Mouse (Mus musculus): ENCODE results near the gene Sync. TPM values are rescaled to one million over a fixed set of nuclear protein-coding genes. Genes with fewer than 3 reads are reported as not detected.

The Sync gene
- polyA plus RNA-seq, 1 experiment = 0.69 TPM

DNA sequence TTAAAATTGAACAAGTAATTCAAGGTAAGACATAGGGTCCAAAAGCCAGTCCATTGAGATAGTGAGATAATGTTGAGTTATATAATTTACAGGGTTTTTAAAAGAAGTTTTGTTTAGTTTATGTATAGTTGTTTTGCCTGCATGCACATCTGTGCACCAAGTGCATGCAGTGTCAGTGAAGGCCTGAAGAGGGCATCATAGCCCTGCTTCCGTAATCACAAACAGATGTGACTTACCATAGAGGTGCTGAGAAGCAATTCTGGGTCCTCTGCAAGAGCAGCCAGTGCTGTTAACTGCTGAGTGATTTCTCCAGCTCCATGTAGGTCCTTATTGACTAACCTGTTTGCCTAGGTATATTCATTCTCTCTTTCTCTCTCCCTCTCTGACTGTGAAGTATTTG, 54.5 kb downstream of the Sync start:
- Histone ChIP-seq H3K27me3 (replicated peaks; ENCODE audit: control insufficient read depth, insufficient read depth, low read length) (no peaks in the 10 kb centered on the region), H3K4me1 (ENCODE audit: control insufficient read depth, insufficient read depth, low read length) (no peaks in the 10 kb centered on the region), H3K27ac (ENCODE audit: insufficient read depth, low read depth, low read length) (no peak overlapping the region), H3K36me3 (ENCODE audit: control insufficient read depth, insufficient read depth, low read length) (peaks cover 8% of the 10 kb centered on the region), H3K4me3 (ENCODE audit: insufficient read depth, low read depth, low read length) (no peak overlapping the region)
- WGBS = 88% methylated on average over 1 of the region's 1 CpGs
- peak; percentile 40 for TF ChIP-seq CTCF (conservative IDR thresholded peaks at IDR 0.05; ENCODE audit: insufficient read depth, insufficient read length, low read depth, low read length)
- no peak for TF ChIP-seq POLR2A (IDR thresholded peaks at IDR 0.05; ENCODE audit: low read depth, low read length)
- no peak for DNase-seq

DNA sequence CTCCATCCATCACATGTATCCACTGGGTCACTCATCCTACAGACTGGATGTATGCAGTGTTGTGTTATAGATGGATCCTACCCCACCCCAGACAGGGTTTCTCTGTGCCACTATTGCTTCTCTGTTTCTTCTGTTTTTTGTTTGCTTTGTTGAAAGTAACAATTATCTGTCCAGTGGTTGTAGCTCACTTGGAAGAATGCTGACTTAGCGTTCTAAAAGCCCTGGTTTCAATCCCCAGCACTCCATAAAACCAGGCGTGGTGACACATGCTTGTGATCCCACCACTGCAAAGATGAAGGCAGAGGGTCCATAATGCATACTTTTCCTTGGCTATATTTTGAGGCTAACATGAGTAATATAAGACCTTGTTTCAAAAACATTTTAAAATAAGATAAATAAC, 55.3 kb downstream of the Sync start:
- Histone ChIP-seq H3K27me3 (replicated peaks; ENCODE audit: control insufficient read depth, insufficient read depth, low read length) (no peaks in the 10 kb centered on the region), H3K36me3 (ENCODE audit: control insufficient read depth, insufficient read depth, low read length) (peaks cover 8% of the 10 kb centered on the region), H3K27ac (ENCODE audit: insufficient read depth, low read depth, low read length) (no peak overlapping the region), H3K4me3 (ENCODE audit: insufficient read depth, low read depth, low read length) (no peak overlapping the region), H3K4me1 (ENCODE audit: control insufficient read depth, insufficient read depth, low read length) (no peaks in the 10 kb centered on the region)
- no peak for DNase-seq
- TF ChIP-seq CTCF (conservative IDR thresholded peaks at IDR 0.05; ENCODE audit: insufficient read depth, insufficient read length, low read depth, low read length) (no peak), POLR2A (IDR thresholded peaks at IDR 0.05; ENCODE audit: low read depth, low read length) (no peak)
- 96% methylated on average over 2 of the region's 2 CpGs for WGBS

DNA sequence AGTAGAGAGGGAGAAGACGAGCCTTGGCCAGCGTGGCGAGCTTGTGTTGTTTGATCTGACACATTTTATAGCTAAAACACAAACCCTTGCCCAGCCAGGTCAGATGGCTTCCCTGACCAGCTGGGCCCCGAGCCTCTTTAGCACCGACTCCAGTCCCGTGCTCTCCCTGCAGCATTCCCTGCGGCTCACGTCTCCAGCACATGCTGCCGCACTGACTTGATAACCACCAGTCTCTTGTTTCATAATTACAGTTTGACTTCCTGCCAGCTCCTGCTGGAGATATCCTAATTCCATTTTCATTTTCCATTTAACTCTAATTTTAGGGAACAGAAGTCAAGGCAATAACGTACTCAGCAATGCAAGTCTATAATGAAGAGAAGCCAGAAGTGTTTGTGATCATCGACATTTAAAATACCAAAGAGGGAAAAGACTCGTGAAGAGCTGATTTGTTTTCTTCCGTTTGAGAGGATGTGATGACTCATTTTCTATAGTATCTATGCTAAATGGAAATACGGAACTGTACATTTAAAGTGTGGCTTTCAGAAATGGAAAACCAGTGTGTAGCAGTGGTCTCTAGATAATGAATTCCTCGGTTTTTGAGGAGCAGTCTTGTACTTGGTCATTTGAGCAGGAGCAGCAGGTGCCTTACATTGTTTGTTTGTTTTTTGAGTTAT, 59.2 kb downstream of the Sync start:
- H3K27ac ChIP-seq (ENCODE audit: insufficient read depth, low read depth, low read length) = no peak overlapping the region

DNA sequence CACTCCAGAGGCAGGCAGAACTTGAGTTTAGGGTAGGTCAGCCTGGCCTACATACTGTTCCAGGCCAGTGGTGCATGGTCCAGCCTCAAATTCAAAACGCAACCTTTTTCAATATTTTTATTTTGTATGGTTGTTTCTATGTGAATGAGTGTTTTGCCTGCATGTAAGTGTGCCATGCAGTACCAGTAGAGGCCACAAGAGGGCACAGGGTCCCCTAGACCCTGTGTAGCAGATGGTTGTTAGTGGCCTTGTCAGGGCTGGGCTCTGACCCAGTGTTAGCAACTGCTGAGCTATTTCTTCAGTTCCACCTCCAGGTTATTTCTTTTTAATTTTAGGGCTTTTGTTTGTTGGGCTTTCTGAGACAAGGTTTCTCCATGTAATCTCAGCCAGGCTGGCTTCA, 63.2 kb downstream of the Sync start:
- no peak for TF ChIP-seq POLR2A (IDR thresholded peaks at IDR 0.05; ENCODE audit: low read depth, low read length)
- TF ChIP-seq CTCF (conservative IDR thresholded peaks at IDR 0.05; ENCODE audit: insufficient read depth, insufficient read length, low read depth, low read length) = peak; percentile 95
- H3K4me3 ChIP-seq (ENCODE audit: insufficient read depth, low read depth, low read length) = no peak overlapping the region
- peaks cover 1% of the 10 kb centered on the region; the same call in 1 of the 2 replicates for H3K36me3 ChIP-seq (ENCODE audit: control insufficient read depth, insufficient read depth, low read length)
- no peaks in the 10 kb centered on the region for H3K4me1 ChIP-seq (ENCODE audit: control insufficient read depth, insufficient read depth, low read length)
- no peaks in the 10 kb centered on the region for H3K27me3 ChIP-seq (replicated peaks; ENCODE audit: control insufficient read depth, insufficient read depth, low read length)
- peak; percentile 78 for DNase-seq
- 2% methylated on average over 1 of the region's 1 CpGs for WGBS
- H3K27ac ChIP-seq (ENCODE audit: insufficient read depth, low read depth, low read length) = no peak overlapping the region

More for the DNA sequence above, 59.2 kb downstream of the Sync start:
- peaks cover 8% of the 10 kb centered on the region for H3K36me3 ChIP-seq (ENCODE audit: control insufficient read depth, insufficient read depth, low read length)
- WGBS = 61% methylated on average over 15 of the region's 15 CpGs
- TF ChIP-seq CTCF (conservative IDR thresholded peaks at IDR 0.05; ENCODE audit: insufficient read depth, insufficient read length, low read depth, low read length) (no peak), POLR2A (IDR thresholded peaks at IDR 0.05; ENCODE audit: low read depth, low read length) (no peak)
- H3K27me3 ChIP-seq (replicated peaks; ENCODE audit: control insufficient read depth, insufficient read depth, low read length) = no peaks in the 10 kb centered on the region
- H3K4me3 ChIP-seq (ENCODE audit: insufficient read depth, low read depth, low read length) = no peak overlapping the region
- H3K4me1 ChIP-seq (ENCODE audit: control insufficient read depth, insufficient read depth, low read length) = no peaks in the 10 kb centered on the region
- peak; percentile 31 for DNase-seq

DNA sequence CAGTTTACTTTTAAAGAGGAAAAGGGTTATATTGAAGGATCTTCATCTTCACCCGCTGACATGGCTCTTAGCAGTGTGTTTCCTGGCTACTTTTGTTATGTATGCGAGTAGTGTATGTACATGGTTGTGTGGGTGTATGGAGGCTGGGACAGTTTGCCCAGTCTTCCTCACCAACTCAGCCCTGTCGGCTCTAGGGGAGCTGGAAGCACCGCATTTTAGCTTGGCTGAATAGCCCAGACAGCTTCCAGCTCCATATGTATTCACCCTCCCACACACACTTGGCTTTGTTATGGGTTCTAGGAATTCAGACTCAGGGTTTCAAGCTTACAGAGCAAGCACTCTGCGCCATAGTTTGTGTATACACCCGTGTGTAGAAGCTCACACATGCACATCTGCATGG, 63.7 kb downstream of the Sync start:
- TF ChIP-seq CTCF (conservative IDR thresholded peaks at IDR 0.05; ENCODE audit: insufficient read depth, insufficient read length, low read depth, low read length) (no peak), POLR2A (IDR thresholded peaks at IDR 0.05; ENCODE audit: low read depth, low read length) (no peak)
- Histone ChIP-seq H3K36me3 (ENCODE audit: control insufficient read depth, insufficient read depth, low read length) (peaks cover 1% of the 10 kb centered on the region; the same call in 1 of the 2 replicates), H3K27ac (ENCODE audit: insufficient read depth, low read depth, low read length) (no peak overlapping the region), H3K4me1 (ENCODE audit: control insufficient read depth, insufficient read depth, low read length) (no peaks in the 10 kb centered on the region), H3K27me3 (replicated peaks; ENCODE audit: control insufficient read depth, insufficient read depth, low read length) (no peaks in the 10 kb centered on the region), H3K4me3 (ENCODE audit: insufficient read depth, low read depth, low read length) (no peak overlapping the region)
- WGBS = 70% methylated on average over 6 of the region's 6 CpGs
- no peak for DNase-seq

DNA sequence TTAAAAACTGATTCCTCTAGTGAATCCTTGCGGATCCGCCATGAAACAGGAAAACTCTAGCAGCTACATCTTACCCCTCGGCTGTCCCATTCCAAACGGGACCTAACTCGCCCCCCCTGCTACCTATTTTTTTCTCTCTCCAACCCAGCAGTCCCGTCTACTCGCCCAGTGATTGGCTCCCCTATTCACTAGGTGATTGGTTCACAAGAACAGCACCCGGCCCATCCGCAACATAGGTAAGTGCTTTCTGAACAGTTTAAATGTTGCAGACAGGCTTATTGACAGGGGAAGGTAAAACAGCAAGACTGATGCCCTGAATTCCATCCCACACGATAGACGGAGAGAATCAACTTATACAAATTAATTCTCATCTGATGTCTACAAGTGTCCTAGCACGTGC, 65.8 kb downstream of the Sync start:
- Histone ChIP-seq H3K36me3 (ENCODE audit: control insufficient read depth, insufficient read depth, low read length) (no peaks in the 10 kb centered on the region), H3K27me3 (replicated peaks; ENCODE audit: control insufficient read depth, insufficient read depth, low read length) (no peaks in the 10 kb centered on the region), H3K4me3 (ENCODE audit: insufficient read depth, low read depth, low read length) (no peak overlapping the region), H3K27ac (ENCODE audit: insufficient read depth, low read depth, low read length) (no peak overlapping the region), H3K4me1 (ENCODE audit: control insufficient read depth, insufficient read depth, low read length) (no peaks in the 10 kb centered on the region)
- WGBS = 90% methylated on average over 12 of the region's 12 CpGs
- no peak for DNase-seq
- TF ChIP-seq CTCF (conservative IDR thresholded peaks at IDR 0.05; ENCODE audit: insufficient read depth, insufficient read length, low read depth, low read length) = no peak
- no peak for TF ChIP-seq POLR2A (IDR thresholded peaks at IDR 0.05; ENCODE audit: low read depth, low read length)

DNA sequence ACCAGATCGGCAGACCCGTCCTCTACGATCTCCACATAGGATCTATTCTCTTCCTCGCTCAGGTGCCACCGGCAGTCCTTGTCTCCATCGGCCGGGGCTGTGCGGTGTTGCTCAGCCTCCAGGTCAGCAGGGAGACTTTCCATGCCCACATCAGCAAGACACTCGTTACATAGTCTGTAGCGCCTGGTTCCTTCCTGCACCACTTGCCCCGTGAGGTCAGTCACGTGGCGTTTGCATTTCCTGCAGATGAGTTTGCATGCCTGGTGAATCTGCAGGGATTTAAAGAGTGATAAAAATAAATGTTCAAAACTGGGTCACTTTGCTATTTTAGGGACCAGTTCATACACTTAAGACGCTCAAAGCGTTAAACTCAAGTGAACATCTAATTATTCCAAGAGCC, 66.8 kb downstream of the Sync start:
- Histone ChIP-seq H3K4me1 (ENCODE audit: control insufficient read depth, insufficient read depth, low read length) (no peaks in the 10 kb centered on the region), H3K36me3 (ENCODE audit: control insufficient read depth, insufficient read depth, low read length) (no peaks in the 10 kb centered on the region), H3K27ac (ENCODE audit: insufficient read depth, low read depth, low read length) (no peak overlapping the region), H3K27me3 (replicated peaks; ENCODE audit: control insufficient read depth, insufficient read depth, low read length) (no peaks in the 10 kb centered on the region), H3K4me3 (ENCODE audit: insufficient read depth, low read depth, low read length) (no peak overlapping the region)
- DNase-seq = peak; percentile 35
- 67% methylated on average over 15 of the region's 15 CpGs for WGBS
- no peak for TF ChIP-seq CTCF (conservative IDR thresholded peaks at IDR 0.05; ENCODE audit: insufficient read depth, insufficient read length, low read depth, low read length)
- TF ChIP-seq POLR2A (IDR thresholded peaks at IDR 0.05; ENCODE audit: low read depth, low read length) = no peak
